Mouse (Mus musculus): ENCODE data around the gene Foxi1. TPM values are rescaled to one million over a fixed set of nuclear protein-coding genes. Genes with fewer than 3 reads are reported as not detected.

Gene Foxi1
- polyA plus RNA-seq, 1 experiment from 2014 or later = not detected

DNA sequence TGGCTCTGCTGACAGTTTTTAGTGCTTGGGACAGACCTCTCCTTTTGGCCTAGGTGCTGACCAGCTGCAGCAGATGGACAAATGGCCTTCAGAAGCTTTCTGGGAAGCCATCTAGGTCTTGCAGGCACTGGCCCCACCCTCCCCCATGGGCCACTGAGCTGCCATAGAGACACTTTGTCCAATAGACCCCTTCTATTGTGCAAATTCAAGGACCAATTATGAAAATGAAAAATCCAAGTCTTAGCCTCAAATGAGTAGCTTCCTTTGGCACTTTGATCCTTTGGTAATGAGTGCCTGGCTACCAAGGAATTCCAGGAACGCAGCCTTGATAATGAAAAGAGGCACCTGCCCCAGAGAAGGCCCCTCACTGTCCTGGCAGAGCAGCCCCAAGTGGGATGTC, 36.7 kb downstream of the Foxi1 start:
- no peak for TF ChIP-seq CTCF (IDR thresholded peaks at IDR 0.05; ENCODE audit: low read depth)
- WGBS = 70% methylated on average over 1 of the region's 1 CpGs

DNA sequence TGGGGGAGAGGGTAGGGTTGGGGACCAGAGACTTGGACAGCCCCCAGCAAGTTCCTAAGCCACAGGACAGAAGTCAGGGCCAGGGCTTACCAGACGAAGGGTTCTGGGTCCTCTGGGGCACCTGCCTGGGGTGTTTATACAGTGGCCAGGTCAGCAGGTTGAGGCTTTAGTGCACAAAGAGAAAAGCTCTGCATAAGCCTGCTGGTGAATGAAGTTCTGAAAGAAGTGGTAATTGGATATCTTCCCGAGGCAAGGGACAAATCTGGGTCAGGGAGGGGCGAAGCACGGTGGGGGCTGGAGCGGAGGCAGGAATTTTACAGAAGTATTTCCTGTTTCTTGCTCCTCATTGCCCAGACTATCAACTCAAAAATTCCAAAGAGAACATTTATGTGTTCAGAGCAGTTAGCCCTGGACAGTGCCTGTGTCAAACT, 38.4 kb downstream of the Foxi1 start:
- Histone ChIP-seq H3K4me3 (ENCODE audit: low read depth, low read length) (no peak overlapping the region), H3K4me1 (replicated peaks; ENCODE audit: control insufficient read depth, insufficient read depth, low read length) (no peaks in the 10 kb centered on the region), H3K27ac (ENCODE audit: low read depth, low read length) (no peak overlapping the region), H3K9ac (ENCODE audit: low read depth, low read length) (no peak overlapping the region), H3K27me3 (replicated peaks; ENCODE audit: control insufficient read depth, insufficient read depth, low read length) (no peaks in the 10 kb centered on the region), H3K36me3 (ENCODE audit: control insufficient read depth, insufficient read depth) (no peaks in the 10 kb centered on the region), H3K9me3 (ENCODE audit: control insufficient read depth) (no peaks in the 10 kb centered on the region), H3K4me2 (replicated peaks; ENCODE audit: low read depth) (no peak overlapping the region)
- no peak for TF ChIP-seq CTCF (IDR thresholded peaks at IDR 0.05; ENCODE audit: low read depth)
- no peak for ATAC-seq
- 31% methylated on average over 5 of the region's 5 CpGs for WGBS

More for the DNA sequence above, 36.7 kb downstream of the Foxi1 start:
- Histone ChIP-seq H3K4me2 (replicated peaks; ENCODE audit: low read depth) (no peak overlapping the region), H3K36me3 (ENCODE audit: control insufficient read depth, insufficient read depth) (no peaks in the 10 kb centered on the region), H3K9me3 (ENCODE audit: control insufficient read depth) (no peaks in the 10 kb centered on the region), H3K27me3 (replicated peaks; ENCODE audit: control insufficient read depth, insufficient read depth, low read length) (no peaks in the 10 kb centered on the region), H3K4me1 (replicated peaks; ENCODE audit: control insufficient read depth, insufficient read depth, low read length) (no peaks in the 10 kb centered on the region), H3K27ac (ENCODE audit: low read depth, low read length) (no peak overlapping the region), H3K4me3 (ENCODE audit: low read depth, low read length) (no peak overlapping the region), H3K9ac (ENCODE audit: low read depth, low read length) (no peak overlapping the region)
- ATAC-seq = no peak

DNA sequence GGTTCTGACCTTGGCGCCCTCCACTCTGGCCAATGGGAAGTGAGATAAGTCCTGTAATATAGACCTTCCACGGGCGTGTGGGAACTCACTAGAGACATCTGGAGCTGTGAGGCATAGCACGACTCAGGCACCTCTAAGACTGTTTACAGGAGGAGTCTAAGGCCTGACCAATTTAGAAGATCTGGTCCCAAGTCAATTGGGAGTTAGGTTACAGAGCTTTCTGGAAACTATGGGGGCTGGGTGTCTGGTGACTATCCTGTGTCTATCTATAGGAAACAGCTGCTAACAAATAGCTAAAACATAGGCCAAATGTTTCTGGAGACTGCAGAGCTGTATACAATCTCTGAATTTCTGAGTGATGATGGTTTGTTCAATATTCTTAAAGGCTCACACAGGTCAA, 41.5 kb downstream of the Foxi1 start:
- Histone ChIP-seq H3K9ac (ENCODE audit: low read depth, low read length) (no peak overlapping the region), H3K36me3 (ENCODE audit: control insufficient read depth, insufficient read depth) (no peaks in the 10 kb centered on the region), H3K4me3 (ENCODE audit: low read depth, low read length) (no peak overlapping the region), H3K27me3 (replicated peaks; ENCODE audit: control insufficient read depth, insufficient read depth, low read length) (no peaks in the 10 kb centered on the region), H3K4me1 (replicated peaks; ENCODE audit: control insufficient read depth, insufficient read depth, low read length) (no peaks in the 10 kb centered on the region), H3K27ac (ENCODE audit: low read depth, low read length) (no peak overlapping the region), H3K4me2 (replicated peaks; ENCODE audit: low read depth) (no peak overlapping the region), H3K9me3 (ENCODE audit: control insufficient read depth) (no peaks in the 10 kb centered on the region; the same call in 1 of the 2 replicates)
- 58% methylated on average over 4 of the region's 4 CpGs for whole genome bisulfite sequencing
- no peak for TF ChIP-seq CTCF (IDR thresholded peaks at IDR 0.05; ENCODE audit: low read depth)
- ATAC-seq = no peak

DNA sequence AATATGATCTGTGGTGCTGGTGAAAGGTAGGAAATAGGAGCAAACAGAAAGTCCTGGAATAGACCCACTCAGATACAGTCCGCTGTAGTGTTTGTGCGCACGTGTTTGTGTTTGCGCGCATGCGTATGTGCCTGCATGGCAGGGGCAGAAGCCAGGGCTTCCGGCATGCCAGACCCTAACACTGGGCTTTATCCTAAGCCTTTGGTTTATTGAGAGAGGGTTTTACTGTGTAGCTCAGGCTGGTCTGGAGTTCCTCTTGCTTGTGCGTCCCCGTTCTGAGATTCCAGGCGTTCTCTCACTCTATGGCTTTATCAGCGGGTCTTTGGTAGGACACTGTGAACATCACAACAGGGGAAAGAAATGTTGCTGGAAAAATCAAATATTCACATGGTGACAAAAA, 42.6 kb downstream of the Foxi1 start:
- H3K9ac ChIP-seq (ENCODE audit: low read depth, low read length) = no peak overlapping the region
- no peaks in the 10 kb centered on the region; the same call in 1 of the 2 replicates for H3K9me3 ChIP-seq (ENCODE audit: control insufficient read depth)
- no peak overlapping the region for H3K4me2 ChIP-seq (replicated peaks; ENCODE audit: low read depth)
- H3K27me3 ChIP-seq (replicated peaks; ENCODE audit: control insufficient read depth, insufficient read depth, low read length) = no peaks in the 10 kb centered on the region
- H3K36me3 ChIP-seq (ENCODE audit: control insufficient read depth, insufficient read depth) = no peaks in the 10 kb centered on the region
- H3K27ac ChIP-seq (ENCODE audit: low read depth, low read length) = no peak overlapping the region
- no peaks in the 10 kb centered on the region for H3K4me1 ChIP-seq (replicated peaks; ENCODE audit: control insufficient read depth, insufficient read depth, low read length)
- TF ChIP-seq CTCF (IDR thresholded peaks at IDR 0.05; ENCODE audit: low read depth) = no peak
- ATAC-seq = no peak
- no peak overlapping the region for H3K4me3 ChIP-seq (ENCODE audit: low read depth, low read length)
- WGBS = 86% methylated on average over 11 of the region's 11 CpGs

DNA sequence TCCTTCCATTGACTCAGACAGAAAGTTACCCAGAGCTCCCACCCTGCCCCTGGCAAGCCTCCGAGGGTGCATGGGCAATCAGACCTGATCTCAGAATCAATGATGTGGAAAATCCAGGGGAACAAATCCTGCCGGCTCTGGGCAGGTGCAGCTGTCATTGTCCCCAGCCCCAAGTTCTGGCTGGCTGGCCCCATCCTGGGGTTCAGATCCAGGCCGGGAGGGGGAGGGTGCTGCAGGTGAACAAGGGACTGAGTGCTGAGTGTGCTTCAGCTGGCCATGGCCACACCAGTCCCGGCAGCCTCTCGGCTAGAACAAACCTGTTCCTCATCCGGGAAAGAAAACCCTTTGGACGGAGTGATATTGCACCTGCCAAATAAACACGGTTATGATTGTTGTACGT, 49.0 kb downstream of the Foxi1 start:
- no peaks in the 10 kb centered on the region for H3K4me1 ChIP-seq (replicated peaks; ENCODE audit: control insufficient read depth, insufficient read depth, low read length)
- H3K4me2 ChIP-seq (replicated peaks; ENCODE audit: low read depth) = no peak overlapping the region
- no peak overlapping the region for H3K4me3 ChIP-seq (ENCODE audit: low read depth, low read length)
- H3K27ac ChIP-seq (ENCODE audit: low read depth, low read length) = no peak overlapping the region
- H3K27me3 ChIP-seq (replicated peaks; ENCODE audit: control insufficient read depth, insufficient read depth, low read length) = no peaks in the 10 kb centered on the region
- ATAC-seq = no peak
- no peaks in the 10 kb centered on the region; the same call in 1 of the 2 replicates for H3K9me3 ChIP-seq (ENCODE audit: control insufficient read depth)
- H3K36me3 ChIP-seq (ENCODE audit: control insufficient read depth, insufficient read depth) = no peaks in the 10 kb centered on the region
- 85% methylated on average over 9 of the region's 9 CpGs for WGBS
- no peak overlapping the region for H3K9ac ChIP-seq (ENCODE audit: low read depth, low read length)
- no peak for TF ChIP-seq CTCF (IDR thresholded peaks at IDR 0.05; ENCODE audit: low read depth)

DNA sequence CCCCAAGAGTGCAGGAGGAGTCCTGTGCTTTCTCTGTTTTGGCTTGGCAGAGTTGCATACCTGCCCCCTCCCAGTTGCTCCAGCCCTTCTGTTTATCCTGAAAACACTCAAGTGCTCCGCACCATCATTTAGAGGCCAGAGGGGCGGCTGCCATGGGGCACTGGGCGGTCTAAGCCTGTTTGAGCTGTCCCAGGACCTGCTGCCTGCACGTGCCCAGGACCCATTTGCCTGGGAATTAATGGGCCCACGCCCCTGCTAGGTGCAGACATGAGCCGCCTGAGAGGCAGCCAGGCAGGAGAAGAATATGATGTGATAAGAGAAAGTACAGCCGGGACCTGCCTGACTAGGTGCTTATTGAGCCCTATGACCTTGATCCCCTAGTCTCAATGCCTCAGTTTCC, 52.7 kb downstream of the Foxi1 start:
- Histone ChIP-seq H3K4me2 (replicated peaks; ENCODE audit: low read depth) (no peak overlapping the region), H3K9me3 (ENCODE audit: control insufficient read depth) (no peaks in the 10 kb centered on the region)
- 47% methylated on average over 7 of the region's 7 CpGs for WGBS

More for the DNA sequence above, 52.7 kb downstream of the Foxi1 start:
- no peak overlapping the region for H3K9ac ChIP-seq (ENCODE audit: low read depth, low read length)
- no peaks in the 10 kb centered on the region for H3K4me1 ChIP-seq (replicated peaks; ENCODE audit: control insufficient read depth, insufficient read depth, low read length)
- TF ChIP-seq CTCF (IDR thresholded peaks at IDR 0.05; ENCODE audit: low read depth) = no peak
- no peak overlapping the region for H3K27ac ChIP-seq (ENCODE audit: low read depth, low read length)
- no peaks in the 10 kb centered on the region for H3K27me3 ChIP-seq (replicated peaks; ENCODE audit: control insufficient read depth, insufficient read depth, low read length)
- no peak overlapping the region for H3K4me3 ChIP-seq (ENCODE audit: low read depth, low read length)
- no peaks in the 10 kb centered on the region for H3K36me3 ChIP-seq (ENCODE audit: control insufficient read depth, insufficient read depth)
- no peak for ATAC-seq

Other genes with a start within 250 kb of the Foxi1 start
- 1.8 and 1.9 TPM in 2 replicates for gene Kcnmb1, start 245.1 kb downstream of the Foxi1 start, polyA plus RNA-seq (2015; fragmentation: Nextera tagmentation; extraction: Ambion mirVana)
- 1.9 and 2.5 TPM in 2 replicates for gene Kcnip1, start 214.9 kb downstream of the Foxi1 start, polyA plus RNA-seq (2015; fragmentation: Nextera tagmentation; extraction: Ambion mirVana)
- gene Lcp2, start 161.2 kb downstream of the Foxi1 start, polyA plus RNA-seq (2015; fragmentation: Nextera tagmentation; extraction: Ambion mirVana) = 2.0 and 3.1 TPM in 2 replicates
- gene 4930469K13Rik, start 109.5 kb downstream of the Foxi1 start, polyA plus RNA-seq (2015; fragmentation: Nextera tagmentation; extraction: Ambion mirVana) = not detected in 2 replicates
- gene Fam196b, start 106.7 kb upstream of the Foxi1 start, polyA plus RNA-seq (2015; fragmentation: Nextera tagmentation; extraction: Ambion mirVana) = 0.07 TPM in 1 of 2 replicates, not detected in the other

Data from intestine, postnatal 0 days (tissue).